Mouse (Mus musculus): ENCODE measurements at regions not wholly inside any gene's neighbourhood (a gene's known extent, or its start where the extent isn't known, plus 50 kb on each side); places are given as distances from the start of the nearest gene placed in this dataset.
"Not testable (repeated sequence)": the region's sequence is repeated elsewhere in the genome, so short reads cannot be mapped to it uniquely, and the experiment has no call there.

DNA sequence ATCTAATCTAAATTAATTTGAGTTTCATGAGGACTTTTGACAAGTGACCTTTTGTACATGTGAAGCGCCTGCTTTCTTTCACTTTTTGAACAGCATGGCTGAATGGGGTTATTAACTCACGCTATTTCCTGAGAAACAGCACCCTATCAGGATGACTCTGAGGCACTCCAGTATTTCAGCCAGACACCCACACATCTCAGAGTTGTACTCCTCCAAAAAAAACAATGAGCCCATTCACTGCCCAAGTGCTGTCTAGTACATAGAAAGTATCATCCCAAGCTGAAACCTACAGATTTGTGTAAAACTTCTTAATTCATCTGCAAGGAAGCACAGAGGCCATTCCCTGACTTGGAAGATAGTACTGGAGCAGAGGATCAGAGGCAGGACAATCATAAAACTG lies 204.1 kb upstream of the P2ry1 start:
- no peak for DNase-seq (ENCODE audit: inconsistent age in 2 of 2, low spot score in 1 of 2)

- DNase-seq (ENCODE audit: inconsistent age in 2 of 2, low spot score in 1 of 2): no peak
Observed at GRCm38 (mm10) chr3:60798862-60799261, 203.7 kb upstream of the P2ry1 start.

DNA sequence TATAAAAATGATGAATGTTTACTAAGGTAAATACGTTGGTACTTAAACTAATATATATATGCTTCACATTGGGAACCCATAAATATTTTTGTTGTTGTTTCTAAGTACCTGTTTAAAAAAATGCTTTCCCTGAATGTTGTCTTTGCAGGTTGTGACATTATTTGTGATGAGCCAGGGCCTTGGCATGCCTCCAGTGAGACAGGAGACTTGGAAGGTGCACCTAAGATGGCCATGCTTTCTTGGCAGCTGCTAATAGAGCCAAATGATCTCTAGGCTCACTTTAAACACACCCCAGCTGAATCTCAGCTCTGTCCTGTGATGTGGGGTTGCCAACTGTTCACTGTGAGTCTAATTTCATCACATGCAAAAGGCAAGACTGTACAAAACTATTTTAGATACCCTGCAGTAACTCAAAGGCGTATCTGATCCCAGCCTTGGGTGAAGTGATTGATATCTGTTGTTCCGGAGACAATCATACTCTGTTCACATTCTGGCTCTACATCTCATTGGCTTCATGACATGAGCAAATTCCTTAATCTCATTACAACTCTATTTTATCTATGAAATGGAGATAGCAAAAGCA lies 197.8 kb upstream of the P2ry1 start:
- DNase-seq (ENCODE audit: inconsistent age in 2 of 2, low spot score in 1 of 2): no peak

DNA sequence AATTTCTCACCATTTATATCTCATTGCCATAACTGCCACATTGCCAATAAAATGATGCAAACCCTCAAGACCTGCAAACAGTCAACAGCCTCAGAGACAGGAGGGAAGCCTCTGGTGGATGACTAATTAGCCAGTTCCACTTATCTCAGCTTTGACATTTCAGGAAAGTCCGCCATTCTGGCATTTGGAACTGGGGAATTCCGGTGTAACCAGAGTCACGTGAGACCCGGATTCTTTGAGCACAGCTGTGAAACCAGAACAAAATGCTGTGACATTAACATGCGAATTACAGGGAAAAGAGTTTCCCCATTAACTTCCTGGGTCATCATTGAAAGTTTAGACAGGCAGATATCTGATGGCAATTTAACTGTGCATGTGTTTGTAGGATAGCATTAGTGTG lies 190.7 kb upstream of the P2ry1 start:
- no peak for DNase-seq (ENCODE audit: inconsistent age in 2 of 2, low spot score in 1 of 2)

- DNase-seq (ENCODE audit: inconsistent age in 2 of 2, low spot score in 1 of 2): no peak
Observed at GRCm38 (mm10) chr3:60813485-60813884, 189.1 kb upstream of the P2ry1 start.

DNA sequence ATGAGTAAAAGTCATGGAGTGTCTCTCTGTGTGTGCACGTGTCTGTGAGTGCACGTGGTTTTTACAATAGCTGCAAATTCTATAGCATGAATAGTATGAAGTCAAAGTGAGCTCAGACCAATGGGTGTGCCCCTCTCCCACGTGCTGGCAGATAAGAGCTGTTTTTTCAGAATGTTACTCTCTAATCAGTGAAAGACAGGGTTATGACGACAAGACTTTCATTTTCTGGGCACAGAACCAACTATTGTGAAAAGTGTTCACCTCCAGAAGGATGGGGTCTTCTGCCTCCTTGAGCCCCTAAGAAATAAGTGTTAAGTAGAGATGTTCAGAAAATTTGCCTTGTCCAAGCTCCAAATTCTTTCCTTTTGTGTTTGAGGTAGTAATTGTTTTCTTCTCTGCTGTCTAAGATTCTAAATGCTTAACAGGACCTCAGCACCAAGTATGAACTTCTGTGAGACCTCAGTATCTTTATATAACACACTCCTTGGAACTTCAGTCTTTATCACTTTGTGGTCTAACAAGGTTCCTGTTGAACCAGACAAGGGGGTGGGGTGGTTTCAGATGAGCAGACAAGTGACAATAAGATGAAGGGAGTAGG lies 182.8 kb upstream of the P2ry1 start:
- no peak for DNase-seq (ENCODE audit: inconsistent age in 2 of 2, low spot score in 1 of 2)

- no peak for DNase-seq (ENCODE audit: inconsistent age in 2 of 2, low spot score in 1 of 2)
Observed at GRCm38 (mm10) chr3:60821463-60821862, 181.1 kb upstream of the P2ry1 start.

- no peak for DNase-seq (ENCODE audit: inconsistent age in 2 of 2, low spot score in 1 of 2)
Observed at GRCm38 (mm10) chr3:60826759-60827158, 175.8 kb upstream of the P2ry1 start.

- no peak for DNase-seq (ENCODE audit: inconsistent age in 2 of 2, low spot score in 1 of 2)
Observed at GRCm38 (mm10) chr3:60832385-60832784, 170.2 kb upstream of the P2ry1 start.

DNA sequence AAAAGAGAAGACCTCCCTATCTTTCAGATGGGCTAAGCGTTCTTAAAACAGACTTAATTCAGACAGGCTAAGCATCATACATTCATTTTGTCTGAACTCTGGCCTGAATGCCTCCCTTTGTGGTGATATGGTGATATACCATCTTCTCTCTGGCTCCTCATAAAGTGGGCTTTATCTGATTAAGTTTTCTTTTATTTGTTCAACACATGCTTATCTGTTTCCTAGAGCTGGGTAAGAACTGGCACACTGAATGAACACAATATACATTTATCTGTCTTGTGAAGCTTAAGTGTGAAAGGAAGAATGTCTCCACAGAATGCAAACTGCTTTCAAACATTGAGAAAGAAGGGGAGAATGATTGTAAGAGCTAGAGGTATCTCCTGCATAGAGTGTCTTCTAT lies 160.7 kb upstream of the P2ry1 start:
- no peak for DNase-seq (ENCODE audit: inconsistent age in 2 of 2, low spot score in 1 of 2)

DNA sequence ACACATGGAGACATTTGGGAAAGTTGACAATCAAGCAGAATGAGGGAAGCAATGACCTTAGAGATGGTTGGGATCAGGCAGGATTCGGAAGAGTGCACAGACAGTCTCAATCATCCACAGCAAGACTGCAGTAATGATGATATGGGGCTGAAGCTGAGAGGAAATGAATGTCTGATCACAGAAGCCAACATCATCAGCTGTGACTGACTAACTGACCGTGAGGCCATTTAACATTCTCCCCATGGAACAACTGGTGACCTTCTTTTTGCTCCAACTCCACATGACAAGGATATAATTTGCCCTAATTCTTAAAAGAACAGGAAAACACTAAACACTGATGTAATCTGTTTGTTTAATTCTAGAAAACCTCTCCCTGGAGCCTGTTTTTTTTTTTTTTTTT lies 157.3 kb upstream of the P2ry1 start:
- DNase-seq (ENCODE audit: inconsistent age in 2 of 2, low spot score in 1 of 2): no peak

GRCm38 (mm10) chr3:60848437-60848836 lies 154.2 kb upstream of the P2ry1 start:
- no peak for DNase-seq (ENCODE audit: inconsistent age in 2 of 2, low spot score in 1 of 2)

GRCm38 (mm10) chr3:60853773-60854172 lies 148.8 kb upstream of the P2ry1 start:
- no peak for DNase-seq (ENCODE audit: inconsistent age in 2 of 2, low spot score in 1 of 2)

GRCm38 (mm10) chr3:60855734-60856133 lies 146.9 kb upstream of the P2ry1 start:
- DNase-seq (ENCODE audit: inconsistent age in 2 of 2, low spot score in 1 of 2): no peak

- DNase-seq (ENCODE audit: inconsistent age in 2 of 2, low spot score in 1 of 2): no peak
Observed at GRCm38 (mm10) chr3:60858474-60859118, 144.0 kb upstream of the P2ry1 start.

- DNase-seq (ENCODE audit: inconsistent age in 2 of 2, low spot score in 1 of 2): no peak
Observed at GRCm38 (mm10) chr3:60859119-60859515, 143.5 kb upstream of the P2ry1 start.

- DNase-seq (ENCODE audit: inconsistent age in 2 of 2, low spot score in 1 of 2): not testable (repeated sequence)
Observed at GRCm38 (mm10) chr3:60876858-60877257, 125.7 kb upstream of the P2ry1 start.

DNA sequence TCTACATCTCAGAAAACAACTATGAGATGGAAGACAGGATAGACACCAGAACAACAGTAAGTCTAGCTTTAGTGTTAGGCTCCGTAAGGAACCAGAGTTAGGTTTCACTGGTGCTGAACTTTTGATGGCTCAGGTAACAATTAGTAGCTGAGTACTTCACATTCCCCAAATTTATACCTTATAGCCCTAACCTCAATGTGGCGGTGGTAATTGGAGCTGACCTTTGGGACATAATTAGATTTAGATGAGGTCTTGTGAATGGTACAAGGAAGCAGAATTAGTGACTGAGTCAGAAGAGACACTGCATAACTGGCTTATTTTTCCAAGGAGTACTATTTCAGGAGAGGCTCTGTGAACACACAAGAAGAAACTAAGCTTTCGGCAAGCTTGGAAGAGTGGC lies 123.7 kb upstream of the P2ry1 start:
- no peak for DNase-seq (ENCODE audit: inconsistent age in 2 of 2, low spot score in 1 of 2)

DNA sequence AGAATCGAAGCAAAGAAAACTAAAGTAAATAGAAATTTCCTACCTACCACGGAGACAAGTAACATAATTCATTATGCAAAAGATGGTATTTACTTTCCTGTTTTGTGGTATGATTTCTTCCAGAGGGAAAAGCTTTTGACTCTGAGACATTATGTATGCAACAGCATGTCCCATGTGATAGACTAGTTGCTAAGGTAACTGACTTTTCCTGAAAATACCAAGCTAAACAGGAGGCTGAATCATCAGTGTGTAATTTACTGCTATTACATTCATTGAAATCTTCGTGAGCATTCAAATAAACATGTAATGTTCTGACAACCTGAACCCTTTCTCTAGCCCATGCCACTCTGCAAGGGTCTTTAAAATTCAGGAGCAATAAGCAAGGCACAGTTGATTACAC lies 118.6 kb upstream of the P2ry1 start:
- DNase-seq (ENCODE audit: inconsistent age in 2 of 2, low spot score in 1 of 2): no peak

DNA sequence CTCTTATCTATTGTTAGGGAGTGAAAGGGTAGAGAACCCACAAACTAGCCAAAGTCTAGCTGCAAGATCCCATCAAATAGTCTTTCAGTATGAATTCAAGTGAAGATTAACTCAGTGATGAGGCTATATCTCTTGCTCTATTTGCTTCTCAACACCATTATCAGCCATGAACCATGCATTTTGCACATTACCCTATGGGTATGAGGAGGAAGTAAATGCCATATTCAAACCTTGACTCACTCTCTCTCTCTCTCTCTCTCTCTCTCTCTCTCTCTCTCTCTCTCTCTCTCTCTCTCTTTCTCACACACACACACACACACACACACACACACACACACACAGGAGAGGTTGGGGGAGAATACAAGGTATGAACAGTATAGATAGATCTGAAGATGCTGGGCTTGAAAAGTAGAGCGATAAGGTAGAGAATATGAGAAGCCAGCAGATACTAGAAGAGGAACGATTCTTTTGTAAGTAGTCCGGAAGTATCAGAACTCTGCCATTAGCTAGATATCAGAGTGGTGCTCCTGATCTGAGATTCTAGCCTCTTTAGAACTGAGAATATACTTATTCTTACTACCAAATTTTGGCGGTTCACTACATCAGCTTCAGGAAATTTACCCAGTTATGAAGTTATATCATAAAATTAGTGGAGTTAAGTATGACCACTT lies 113.3 kb upstream of the P2ry1 start:
- DNase-seq (ENCODE audit: inconsistent age in 2 of 2, low spot score in 1 of 2): no peak

GRCm38 (mm10) chr3:60897628-60898269 lies 104.8 kb upstream of the P2ry1 start:
- DNase-seq (ENCODE audit: inconsistent age in 2 of 2, low spot score in 1 of 2): no peak

DNA sequence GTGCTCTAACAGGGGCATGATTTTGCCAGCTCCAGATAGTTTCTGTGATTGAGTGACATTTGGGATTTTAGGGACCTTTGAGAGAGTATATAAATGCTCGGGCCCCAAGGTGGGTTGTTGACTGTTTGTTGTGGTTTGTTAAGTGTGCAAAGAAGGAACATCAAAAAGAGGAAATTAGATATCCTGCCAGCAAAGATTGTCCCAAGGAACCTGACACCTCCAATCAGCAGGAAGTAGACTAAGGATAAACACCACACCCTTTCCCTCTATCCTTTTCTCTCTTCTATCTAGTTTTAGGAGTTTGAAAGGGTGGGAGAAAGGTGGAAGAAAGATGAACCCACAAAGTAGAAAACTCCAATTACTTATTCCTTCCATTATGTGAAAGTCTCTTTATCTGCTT lies 103.9 kb upstream of the P2ry1 start:
- DNase-seq (ENCODE audit: inconsistent age in 2 of 2, low spot score in 1 of 2): no peak
